Mouse (Mus musculus) gastrocnemius, adult 8-10 months (tissue): ENCODE results near the gene Numb. TPM values are rescaled to one million over a fixed set of nuclear protein-coding genes. Genes with fewer than 3 reads are reported as not detected.

Experiments
- total RNA-seq, 4 experiments: library from RNA; stranded (reverse); gene quantifications; 2 replicates each; pipeline ENCODE4 v1.2.4; 2022

The Numb gene
- total RNA-seq, 4 experiments from 2014 or later = 14.0 to 18.2 (median 16.4) TPM

Other genes starting within 250 kb of the Numb start
- 10 to 100 TPM; 24.9 to 33.0 (median 28.3) TPM for gene Psen1, start 233.8 kb downstream of the Numb start, total RNA-seq
- under 1 TPM; 0.24 to 0.99 (median 0.73) TPM for gene Papln, start 158.3 kb downstream of the Numb start, total RNA-seq
- 1 to 10 TPM; 2.8 to 4.0 (median 3.3) TPM for gene Riox1, start 28.7 kb upstream of the Numb start, total RNA-seq
- not detected for gene Heatr4, start 62.9 kb upstream of the Numb start, total RNA-seq
- gene Acot2, start 65.9 kb upstream of the Numb start, total RNA-seq = 10 to 100 TPM; 14.9 to 20.7 (median 17.2) TPM
- gene Acot1, start 87.6 kb upstream of the Numb start, total RNA-seq = 1 to 10 TPM; 2.5 to 5.3 (median 3.4) TPM
- gene Acot4, start 116.4 kb upstream of the Numb start, total RNA-seq = under 1 TPM in 3 of 4 experiments, not detected in 1; 0.07 to 0.16 (median 0.16) TPM
- gene Gm49366, start 117.0 kb upstream of the Numb start, total RNA-seq = not detected
- gene Acot3, start 130.2 kb upstream of the Numb start, total RNA-seq = not detected
- gene Acot5, start 147.4 kb upstream of the Numb start, total RNA-seq = under 1 TPM in 2 of 4 experiments, not detected in 2; 0.22 TPM
- 1 to 10 TPM; 1.9 to 3.2 (median 2.3) TPM for gene Acot6, start 178.7 kb upstream of the Numb start, total RNA-seq
- gene Dnal1, start 192.4 kb upstream of the Numb start, total RNA-seq = 1 to 10 TPM; 6.0 to 8.3 (median 6.9) TPM
- under 1 TPM in 3 of 4 experiments, not detected in 1; 0.10 to 0.17 (median 0.16) TPM for gene Pnma1, start 226.6 kb upstream of the Numb start, total RNA-seq